Mouse (Mus musculus) megakaryocyte, embryonic 14.5 days (primary cell): ENCODE results near the gene Gpx5.

Experiments used
- FLI1 ChIP-seq: IDR thresholded peaks from 2 replicates; pipeline ENCODE4 v1.6.1; 2012; ENCODE audit warnings: low read length, inconsistent platforms, mixed read lengths
- GATA1 ChIP-seq: IDR thresholded peaks from 3 replicates; pipeline ENCODE4 v1.6.1; 2012; ENCODE audit warnings: mixed read lengths, low read length, inconsistent platforms, borderline replicate concordance

GRCm38 (mm10) chr13:21250074-21250681, 42.4 kb downstream of the Gpx5 start:
- TF ChIP-seq GATA1 (no peak), FLI1 (no peak)
